Mouse (Mus musculus): ENCODE results near the gene Hoxd4. TPM values are rescaled to one million over a fixed set of nuclear protein-coding genes. Genes with fewer than 3 reads are reported as not detected.
A peak's percentile ranks its signal among the peaks of the same experiment; 100 is the strongest.

The Hoxd4 gene
- polyA plus RNA-seq, 1 experiment from 2014 or later = 0.39 TPM

- Histone ChIP-seq H3K36me3 (ENCODE audit: control insufficient read depth, insufficient read depth, low read length) (no peaks in the 10 kb centered on the region), H3K27me3 (ENCODE audit: control insufficient read depth, insufficient read depth, low read length) (peaks cover 90% of the 10 kb centered on the region), H3K9me3 (replicated peaks; ENCODE audit: control insufficient read depth, low read length) (no peaks in the 10 kb centered on the region), H3K9ac (ENCODE audit: low read length) (no peak overlapping the region), H3K4me2 (ENCODE audit: low read depth, low read length) (no peak overlapping the region), H3K4me3 (replicated peaks; ENCODE audit: low read length) (no peak overlapping the region), H3K4me1 (ENCODE audit: control insufficient read depth, insufficient read depth, low read length) (0 out of 2 replicates have a peak, but pooled peaks cover 3% of the 10 kb centered on the region), H3K27ac (ENCODE audit: low read length) (no peak overlapping the region)
- 7% methylated on average over 26 of the region's 26 CpGs for WGBS
- no peak for ATAC-seq (ENCODE audit: insufficient read depth, low FRiP score)
Measured at GRCm38 (mm10) chr2:74703720-74704392, 7.9 kb upstream of the Hoxd4 start.

GRCm38 (mm10) chr2:74704393-74704998, 7.2 kb upstream of the Hoxd4 start, which contains the start of gene Hoxd8:
Gene Hoxd8 (plus strand): TSS chr2:74704615.
- Histone ChIP-seq H3K4me3 (replicated peaks; ENCODE audit: low read length) (peak within 1 kb of the TSS; percentile 50), H3K4me1 (ENCODE audit: control insufficient read depth, insufficient read depth, low read length) (0 out of 2 replicates have a peak, but pooled peaks cover 3% of the 10 kb centered on the region), H3K27ac (ENCODE audit: low read length) (no peak within 1 kb of the TSS), H3K9me3 (replicated peaks; ENCODE audit: control insufficient read depth, low read length) (no peaks in the 10 kb centered on the region), H3K4me2 (ENCODE audit: low read depth, low read length) (peak within 1 kb of the TSS; percentile 74), H3K36me3 (ENCODE audit: control insufficient read depth, insufficient read depth, low read length) (no peaks in the 10 kb centered on the region), H3K9ac (ENCODE audit: low read length) (peak within 1 kb of the TSS; percentile 69), H3K27me3 (ENCODE audit: control insufficient read depth, insufficient read depth, low read length) (peaks cover 89% of the 10 kb centered on the region)
- WGBS = 1% methylated on average over 41 of the region's 52 CpGs
- no peak for ATAC-seq (ENCODE audit: insufficient read depth, low FRiP score)

- H3K27me3 ChIP-seq (ENCODE audit: control insufficient read depth, insufficient read depth, low read length) = peaks cover 89% of the 10 kb centered on the region
- 0% methylated on average over 41 of the region's 66 CpGs for WGBS
- peak overlapping the region; percentile 69 for H3K9ac ChIP-seq (ENCODE audit: low read length)
- H3K4me3 ChIP-seq (replicated peaks; ENCODE audit: low read length) = peak overlapping the region; percentile 50
- no peak overlapping the region for H3K27ac ChIP-seq (ENCODE audit: low read length)
- H3K4me2 ChIP-seq (ENCODE audit: low read depth, low read length) = peak overlapping the region; percentile 74
- H3K4me1 ChIP-seq (ENCODE audit: control insufficient read depth, insufficient read depth, low read length) = 0 out of 2 replicates have a peak, but pooled peaks cover 3% of the 10 kb centered on the region
- ATAC-seq (ENCODE audit: insufficient read depth, low FRiP score) = peak; percentile 8; the same call in 1 of the 2 replicates
- no peaks in the 10 kb centered on the region for H3K36me3 ChIP-seq (ENCODE audit: control insufficient read depth, insufficient read depth, low read length)
- H3K9me3 ChIP-seq (replicated peaks; ENCODE audit: control insufficient read depth, low read length) = no peaks in the 10 kb centered on the region
Measured at GRCm38 (mm10) chr2:74704999-74705466, 6.7 kb upstream of the Hoxd4 start.

GRCm38 (mm10) chr2:74705467-74706089, 6.2 kb upstream of the Hoxd4 start:
- H3K36me3 ChIP-seq (ENCODE audit: control insufficient read depth, insufficient read depth, low read length) = no peaks in the 10 kb centered on the region
- peak overlapping the region; percentile 69 for H3K9ac ChIP-seq (ENCODE audit: low read length)
- WGBS = under 1% methylated on average over 79 of the region's 85 CpGs
- peak overlapping the region; percentile 74 for H3K4me2 ChIP-seq (ENCODE audit: low read depth, low read length)
- H3K27me3 ChIP-seq (ENCODE audit: control insufficient read depth, insufficient read depth, low read length) = peaks cover 89% of the 10 kb centered on the region
- H3K4me3 ChIP-seq (replicated peaks; ENCODE audit: low read length) = peak overlapping the region; percentile 50
- H3K9me3 ChIP-seq (replicated peaks; ENCODE audit: control insufficient read depth, low read length) = no peaks in the 10 kb centered on the region
- 0 out of 2 replicates have a peak, but pooled peaks cover 3% of the 10 kb centered on the region for H3K4me1 ChIP-seq (ENCODE audit: control insufficient read depth, insufficient read depth, low read length)
- ATAC-seq (ENCODE audit: insufficient read depth, low FRiP score) = peak; percentile 54; the same call in 1 of the 2 replicates
- H3K27ac ChIP-seq (ENCODE audit: low read length) = no peak overlapping the region

- Histone ChIP-seq H3K4me2 (ENCODE audit: low read depth, low read length) (0 out of 2 replicates have a peak overlapping the region, but pooled peaks have one; percentile 1), H3K9me3 (replicated peaks; ENCODE audit: control insufficient read depth, low read length) (no peaks in the 10 kb centered on the region), H3K27me3 (ENCODE audit: control insufficient read depth, insufficient read depth, low read length) (peaks cover 87% of the 10 kb centered on the region), H3K36me3 (ENCODE audit: control insufficient read depth, insufficient read depth, low read length) (no peaks in the 10 kb centered on the region), H3K9ac (ENCODE audit: low read length) (no peak overlapping the region), H3K27ac (ENCODE audit: low read length) (no peak overlapping the region), H3K4me1 (ENCODE audit: control insufficient read depth, insufficient read depth, low read length) (0 out of 2 replicates have a peak, but pooled peaks cover 3% of the 10 kb centered on the region), H3K4me3 (replicated peaks; ENCODE audit: low read length) (peak overlapping the region; percentile 50)
- no peak for ATAC-seq (ENCODE audit: insufficient read depth, low FRiP score)
- WGBS = 6% methylated on average over 13 of the region's 13 CpGs
Measured at GRCm38 (mm10) chr2:74706393-74706960, 5.3 kb upstream of the Hoxd4 start.

GRCm38 (mm10) chr2:74707599-74707998, 4.1 kb upstream of the Hoxd4 start:
- H3K4me2 ChIP-seq (ENCODE audit: low read depth, low read length) = no peak overlapping the region
- H3K27ac ChIP-seq (ENCODE audit: low read length) = no peak overlapping the region
- no peak overlapping the region for H3K4me3 ChIP-seq (replicated peaks; ENCODE audit: low read length)
- H3K27me3 ChIP-seq (ENCODE audit: control insufficient read depth, insufficient read depth, low read length) = peaks cover 92% of the 10 kb centered on the region
- H3K9me3 ChIP-seq (replicated peaks; ENCODE audit: control insufficient read depth, low read length) = no peaks in the 10 kb centered on the region
- 23% methylated on average over 7 of the region's 7 CpGs for WGBS
- no peak for ATAC-seq (ENCODE audit: insufficient read depth, low FRiP score)
- H3K36me3 ChIP-seq (ENCODE audit: control insufficient read depth, insufficient read depth, low read length) = no peaks in the 10 kb centered on the region
- H3K9ac ChIP-seq (ENCODE audit: low read length) = no peak overlapping the region
- 0 out of 2 replicates have a peak, but pooled peaks cover 5% of the 10 kb centered on the region for H3K4me1 ChIP-seq (ENCODE audit: control insufficient read depth, insufficient read depth, low read length)

GRCm38 (mm10) chr2:74708676-74709075, 3.1 kb upstream of the Hoxd4 start:
- 23% methylated on average over 4 of the region's 4 CpGs for WGBS
- Histone ChIP-seq H3K4me2 (ENCODE audit: low read depth, low read length) (no peak overlapping the region), H3K4me1 (ENCODE audit: control insufficient read depth, insufficient read depth, low read length) (0 out of 2 replicates have a peak, but pooled peaks cover 5% of the 10 kb centered on the region), H3K9ac (ENCODE audit: low read length) (no peak overlapping the region), H3K27me3 (ENCODE audit: control insufficient read depth, insufficient read depth, low read length) (peaks cover 91% of the 10 kb centered on the region), H3K27ac (ENCODE audit: low read length) (no peak overlapping the region), H3K36me3 (ENCODE audit: control insufficient read depth, insufficient read depth, low read length) (no peaks in the 10 kb centered on the region), H3K9me3 (replicated peaks; ENCODE audit: control insufficient read depth, low read length) (no peaks in the 10 kb centered on the region), H3K4me3 (replicated peaks; ENCODE audit: low read length) (no peak overlapping the region)
- ATAC-seq (ENCODE audit: insufficient read depth, low FRiP score) = no peak

GRCm38 (mm10) chr2:74709465-74710419, 2.0 kb upstream of the Hoxd4 start:
- Histone ChIP-seq H3K4me1 (ENCODE audit: control insufficient read depth, insufficient read depth, low read length) (0 out of 2 replicates have a peak, but pooled peaks cover 5% of the 10 kb centered on the region), H3K4me3 (replicated peaks; ENCODE audit: low read length) (no peak overlapping the region), H3K27ac (ENCODE audit: low read length) (no peak overlapping the region), H3K9me3 (replicated peaks; ENCODE audit: control insufficient read depth, low read length) (no peaks in the 10 kb centered on the region), H3K4me2 (ENCODE audit: low read depth, low read length) (no peak overlapping the region), H3K27me3 (ENCODE audit: control insufficient read depth, insufficient read depth, low read length) (peaks cover 88% of the 10 kb centered on the region), H3K9ac (ENCODE audit: low read length) (no peak overlapping the region), H3K36me3 (ENCODE audit: control insufficient read depth, insufficient read depth, low read length) (no peaks in the 10 kb centered on the region)
- no peak for ATAC-seq (ENCODE audit: insufficient read depth, low FRiP score)
- 14% methylated on average over 5 of the region's 5 CpGs for WGBS

Measured in stomach, embryonic 16.5 days (tissue).